Mouse (Mus musculus): ENCODE measurements around the gene Svbp.

DNA sequence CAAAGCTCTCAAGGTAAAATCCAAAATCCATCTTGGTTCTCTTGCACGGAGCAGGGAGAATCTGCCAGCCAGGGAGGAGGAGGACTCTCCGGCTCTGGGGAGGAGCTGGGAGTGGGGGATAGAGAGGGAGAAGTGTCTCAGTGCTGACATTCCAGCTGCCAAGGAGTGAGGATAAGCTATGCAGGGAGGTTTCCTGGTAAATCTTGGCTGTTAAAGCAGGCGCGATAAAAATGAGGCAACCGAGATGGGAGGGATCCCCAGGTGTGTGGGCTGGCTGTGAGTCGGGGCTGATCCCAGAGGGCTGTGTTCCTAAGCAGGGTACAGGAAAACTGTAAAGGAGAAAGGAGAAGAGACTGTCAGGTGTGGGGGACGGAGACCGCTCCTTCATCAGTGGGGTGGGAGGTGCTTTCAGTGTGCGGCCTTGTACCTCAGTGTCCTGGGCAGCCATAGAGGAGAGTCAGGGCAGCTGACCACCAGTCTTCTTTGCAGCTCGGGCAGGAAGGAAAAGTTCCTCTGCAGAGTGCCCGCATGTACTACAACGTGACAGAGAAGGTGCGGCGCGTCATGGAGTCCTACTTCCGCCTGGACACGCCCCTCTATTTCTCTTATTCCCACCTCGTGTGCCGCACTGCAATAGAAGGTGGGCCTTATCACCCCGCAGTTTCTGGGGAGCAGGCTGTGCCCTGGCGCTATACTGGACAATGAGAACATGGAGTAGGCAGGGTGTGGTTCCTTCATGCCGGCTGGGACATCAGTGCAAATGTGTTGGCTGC, 49.5 kb downstream of the Svbp start:
- TF ChIP-seq MAFK (IDR thresholded peaks at IDR 0.05; ENCODE audit: insufficient read depth, low read depth, low read length) = no peak
- TF ChIP-seq CHD2 (IDR thresholded peaks at IDR 0.05; ENCODE audit: low read depth, low read length) = no peak

Measured in ES-E14 (cell line).